Mouse (Mus musculus) bone marrow macrophage, adult 2 months (primary cell): ENCODE measurements around the gene Scgn.

Experiments used
- CTCF ChIP-seq: IDR thresholded peaks from 2 replicates; pipeline ENCODE4 v1.5.1; 2012; ENCODE audit warnings: low read depth, mild to moderate bottlenecking, low read length, moderate library complexity
- POLR2A ChIP-seq: IDR thresholded peaks from 2 replicates; pipeline ENCODE4 v1.6.1; 2012; ENCODE audit warnings: mild to moderate bottlenecking, low read depth, low read length, borderline replicate concordance

DNA sequence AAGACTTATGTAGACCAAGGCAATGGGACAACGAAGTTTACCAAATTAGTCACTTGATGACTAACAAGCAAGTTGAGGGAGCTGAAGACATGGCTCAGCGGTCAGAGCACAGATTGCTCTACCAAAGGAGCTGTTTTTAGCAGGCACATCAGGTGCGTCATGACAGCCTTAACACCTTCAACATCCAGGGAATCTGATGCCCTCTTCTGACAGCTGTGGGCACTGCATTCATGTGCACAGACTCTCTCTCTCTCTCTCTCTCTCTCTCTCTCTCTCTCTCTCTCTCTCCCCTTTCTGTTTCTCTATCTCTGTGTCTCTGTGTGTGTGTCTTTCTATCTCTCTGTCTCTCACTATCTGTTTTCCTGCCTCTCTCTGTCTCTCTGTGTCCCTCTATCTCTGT is 40.1 kb downstream of the Scgn start:
- TF ChIP-seq POLR2A (no peak), CTCF (no peak)
